23 mouse cellular contexts compared by ENCODE assay signal in the genomic region with DNA sequence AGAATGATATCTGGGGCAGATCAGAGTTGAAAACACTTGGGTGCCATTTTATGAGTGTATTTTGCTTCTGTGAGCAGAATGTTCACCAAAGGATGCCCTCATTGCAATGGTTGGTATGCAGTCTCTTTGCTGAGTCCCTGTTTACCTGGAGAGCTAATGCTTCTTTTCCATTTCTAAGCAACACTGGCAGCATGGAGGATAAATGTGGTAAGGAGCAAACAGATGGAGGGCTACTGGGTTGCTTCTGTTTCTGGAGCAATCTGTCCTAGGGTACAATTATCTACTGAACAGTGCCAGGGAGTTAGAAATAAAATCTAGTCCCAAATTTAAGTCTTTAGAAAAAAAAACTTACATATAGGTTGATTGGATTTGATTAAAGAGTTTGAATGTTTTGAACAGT.
DNase-seq lines count a peak whose midpoint lies in the region; ATAC-seq lines count a peak whose summit lies in the region.
"Had no signal": no experiment of that assay in that cellular context is flagged by ENCODE, and none has a peak within 500 bp of the region (broad histone marks: within the 10 kb centered on the region; RNA-seq: fewer than 3 reads in every experiment).

No protein-coding gene starts in this region.

- ATAC-seq in cerebellum, adult (ENCODE audit: insufficient number of reproducible peaks, low FRiP score, low TSS enrichment): no peak
- ATAC-seq: forebrain, embryonic 15.5 days; hindbrain, postnatal 0 days; inflammation-experienced regulatory T-cells, adult 6 months; Patski had no signal

- peak; percentile 5 to 35 for DNase-seq in cerebellum, postnatal 14 days
- DNase-seq in layer of hippocampus, adult 11-12 months (ENCODE audit: low spot score): peak; percentile 3
- DNase-seq in layer of hippocampus, postnatal 25 days (ENCODE audit: extremely low spot score in 1 of 2, low spot score in 1 of 2): no peak
- DNase-seq in layer of hippocampus, adult 9-11 months: peak; percentile 5
- no peak for DNase-seq in layer of hippocampus, postnatal 36 days
- DNase-seq in telencephalon, adult 2 months (ENCODE audit: low read depth, low spot score): peak; percentile 32
- DNase-seq: adrenal gland, postnatal 10 days; adrenal gland, postnatal 36 days; B cell, adult 2 months; cerebellum, adult 11-12 months; cerebellum, adult 9-10 months; cerebellum, postnatal 36 days; embryo, embryonic 11 days; gastrocnemius, postnatal 10 days; gastrocnemius, postnatal 36 days; heart, adult 2 months; heart, postnatal 14 days; heart, postnatal 4 days had no signal

Comparison
In these comparisons a context has a peak if more than half of its experiments do, and no peak if none do; other contexts are left out.
1. DNase-seq: peak in cerebellum, postnatal 14 days (2 of 2), layer of hippocampus, adult 11-12 months (single experiment), layer of hippocampus, adult 9-11 months (single experiment) and telencephalon, adult 2 months (single experiment); none in layer of hippocampus, postnatal 25 days (0 of 2) and layer of hippocampus, postnatal 36 days (0 of 2).